Mouse (Mus musculus) brain, adult 2 months (tissue): Measurements from ENCODE around the gene Celf2.

Experiments
- DNase-seq: peaks from one replicate; pipeline ENCODE4 v3.0.0; 2011; ENCODE audit warnings: low read depth, low spot score

Gene Celf2

GRCm38 (mm10) chr2:7083489-7084090 lies 425.8 kb downstream of the Celf2 start:
- DNase-seq: no peak

DNA sequence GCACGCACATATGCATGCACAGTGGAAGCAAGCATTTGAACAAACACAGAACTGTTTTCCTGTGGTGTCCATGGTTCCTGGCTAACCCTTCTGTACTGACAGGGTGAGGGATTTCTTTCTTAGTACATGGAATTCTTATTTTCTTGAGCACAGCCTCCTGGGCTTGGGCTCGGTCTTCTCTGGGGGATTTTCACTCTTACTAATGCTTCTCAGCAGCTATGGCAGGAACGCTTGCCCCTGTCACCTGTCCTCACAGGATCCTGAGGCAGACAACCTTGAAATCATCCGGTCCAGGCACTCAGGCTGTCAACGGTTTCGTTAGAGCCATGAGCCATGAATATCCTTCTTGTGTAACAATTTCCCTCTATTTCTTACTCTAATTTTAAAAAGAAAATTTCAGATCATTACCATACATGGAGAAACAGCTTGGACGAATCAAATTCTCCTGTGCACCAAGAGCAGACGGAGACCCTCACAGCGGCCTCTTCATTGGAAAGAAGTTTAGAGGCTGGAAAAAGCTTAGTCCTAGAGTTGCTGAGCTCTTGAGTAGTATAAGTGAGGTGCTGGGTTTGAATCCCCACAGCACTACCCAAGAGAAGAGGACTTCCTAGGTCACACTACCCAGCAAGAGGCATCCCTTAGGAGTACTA lies 426.9 kb downstream of the Celf2 start:
- DNase-seq: peak; percentile 45

GRCm38 (mm10) chr2:7080794-7081783 lies 428.3 kb downstream of the Celf2 start:
- peak; percentile 50 for DNase-seq

DNA sequence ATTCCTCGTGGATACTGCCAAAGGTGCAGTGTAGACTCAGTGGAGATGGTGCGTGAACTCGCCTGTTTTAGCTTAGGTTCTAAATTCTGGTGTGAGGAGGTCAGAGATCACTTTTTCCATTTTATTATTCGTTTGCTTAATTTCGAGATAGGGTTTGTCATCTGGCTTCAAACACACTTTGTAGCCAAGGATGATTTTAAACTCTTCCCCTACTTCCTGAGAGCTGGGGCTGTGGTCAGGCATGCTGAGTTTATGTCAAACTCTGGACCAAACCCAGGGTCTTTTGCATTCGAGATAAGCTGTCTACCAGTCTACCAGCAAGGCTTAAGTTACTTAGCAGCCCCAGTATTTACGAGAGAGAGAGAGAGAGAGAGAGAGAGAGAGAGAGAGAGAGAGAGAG lies 429.3 kb downstream of the Celf2 start:
- DNase-seq: no peak

DNA sequence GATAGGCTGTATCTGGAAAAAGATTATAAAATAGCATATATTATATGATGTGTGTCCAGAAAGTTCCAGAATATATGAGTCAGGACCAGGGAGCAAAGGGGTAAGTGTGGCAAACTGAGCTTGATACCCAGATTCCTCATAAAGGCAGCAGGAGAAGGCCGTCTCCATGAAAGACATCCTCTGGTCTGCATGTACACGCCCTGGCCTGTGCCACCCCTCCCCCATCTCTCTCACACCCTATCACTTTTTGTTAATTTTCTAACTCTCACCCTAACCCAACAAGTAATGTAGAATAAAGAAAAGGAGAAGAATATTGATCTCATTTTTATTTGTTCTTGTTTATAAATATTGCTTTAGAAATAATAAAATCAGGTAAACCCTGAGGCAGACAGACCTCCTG lies 430.0 kb downstream of the Celf2 start:
- DNase-seq: no peak

- no peak for DNase-seq
Measured at GRCm38 (mm10) chr2:7073730-7074129, 435.6 kb downstream of the Celf2 start.

DNA sequence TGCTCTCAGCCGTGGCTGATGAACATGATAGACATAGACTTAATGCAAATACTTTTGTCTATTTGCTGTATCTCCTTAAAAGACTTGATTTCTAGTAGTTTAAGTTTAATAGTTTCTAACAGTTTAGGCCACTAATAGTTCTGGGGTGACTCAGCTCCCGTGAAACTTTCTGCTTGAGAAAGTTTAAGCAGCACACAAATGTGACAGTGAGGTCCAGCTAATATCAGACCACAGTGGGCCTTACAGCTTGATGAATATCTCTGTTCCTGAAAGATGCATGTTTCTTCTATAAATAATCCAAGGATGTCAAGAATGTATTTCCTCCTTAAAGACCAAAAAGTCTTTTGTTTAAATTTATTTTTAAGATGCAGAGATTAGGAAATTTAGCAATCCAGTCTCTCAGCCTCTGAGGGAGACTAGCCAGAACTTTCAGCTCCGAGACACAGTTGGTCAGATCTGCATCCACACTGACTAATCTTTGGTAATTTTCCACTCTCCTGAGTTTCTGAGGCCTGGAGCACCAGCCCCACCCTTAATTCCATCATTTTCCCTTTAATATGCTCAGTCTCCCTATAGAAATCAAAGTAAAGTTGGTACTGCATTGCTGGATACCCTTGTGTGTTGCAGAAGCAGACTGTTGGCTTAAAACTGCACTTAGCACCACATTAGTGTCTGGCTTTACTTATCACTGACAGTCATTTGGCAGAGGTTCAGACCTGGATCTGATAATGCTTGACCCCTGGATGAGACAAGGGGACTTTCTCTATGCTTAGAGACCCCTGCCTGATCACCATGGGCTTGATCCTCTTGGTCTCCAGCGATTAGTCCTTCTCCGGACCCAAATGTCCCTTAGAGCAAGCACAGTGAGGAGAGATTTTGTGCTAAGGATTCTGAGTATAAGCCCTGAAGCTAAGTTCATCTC lies 436.8 kb downstream of the Celf2 start:
- DNase-seq: no peak

GRCm38 (mm10) chr2:7069458-7069857 lies 439.9 kb downstream of the Celf2 start:
- no peak for DNase-seq

DNA sequence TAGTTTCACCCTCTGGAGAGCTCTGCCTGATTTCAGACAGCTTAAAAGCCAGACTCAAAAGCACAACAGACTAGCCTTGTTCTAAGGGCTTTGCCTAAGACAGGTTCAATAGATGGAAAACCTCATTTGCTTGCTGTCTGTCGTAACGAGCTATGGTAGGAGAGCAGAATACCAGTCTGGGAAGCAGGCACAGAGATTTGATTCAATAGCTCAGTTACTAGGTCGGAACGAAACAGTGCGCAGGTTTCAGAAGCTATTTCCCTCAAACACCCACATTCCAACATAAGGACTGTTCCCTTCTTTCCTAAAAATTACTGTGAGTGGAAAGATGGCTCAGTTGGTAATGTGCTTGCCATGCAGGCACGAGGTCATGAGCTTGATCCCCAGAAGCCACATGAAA lies 441.1 kb downstream of the Celf2 start:
- DNase-seq: peak; percentile 70

- DNase-seq: peak; percentile 62
Measured at GRCm38 (mm10) chr2:7063574-7064192, 445.7 kb downstream of the Celf2 start.

DNA sequence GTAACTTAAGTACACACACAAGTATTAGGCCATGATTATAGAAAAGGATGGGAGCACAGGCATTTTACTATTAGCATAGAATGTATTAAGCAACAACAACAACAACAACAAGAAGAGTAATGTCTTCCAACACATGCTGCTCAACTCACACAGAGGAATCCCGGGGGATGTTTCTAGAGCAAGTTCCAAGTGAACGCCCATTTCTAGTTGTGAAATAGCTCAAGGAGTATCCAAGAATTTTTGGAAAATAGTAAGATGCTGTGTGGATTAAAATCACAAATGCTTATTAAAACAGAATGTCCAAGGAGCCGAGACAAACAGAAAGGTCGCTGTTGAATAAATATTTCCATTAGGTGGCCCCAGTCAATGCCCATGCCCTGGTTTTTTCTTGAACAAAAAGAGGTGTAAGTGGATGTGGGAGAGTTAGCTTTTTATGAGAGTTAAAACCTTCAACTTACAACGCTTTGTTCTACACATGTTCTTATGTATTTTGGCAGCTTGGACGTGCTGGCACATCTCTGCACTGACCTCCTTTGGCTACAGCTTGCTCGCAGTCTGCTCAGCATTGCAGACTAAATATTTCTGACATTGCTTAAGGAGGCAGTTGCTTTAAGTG lies 448.8 kb downstream of the Celf2 start:
- DNase-seq: peak; percentile 72

GRCm38 (mm10) chr2:7056401-7056800 lies 453.0 kb downstream of the Celf2 start:
- no peak for DNase-seq

GRCm38 (mm10) chr2:7055958-7056357 lies 453.4 kb downstream of the Celf2 start:
- peak; percentile 54 for DNase-seq

- DNase-seq: peak; percentile 81
Measured at GRCm38 (mm10) chr2:7051090-7051489, 458.3 kb downstream of the Celf2 start.

DNA sequence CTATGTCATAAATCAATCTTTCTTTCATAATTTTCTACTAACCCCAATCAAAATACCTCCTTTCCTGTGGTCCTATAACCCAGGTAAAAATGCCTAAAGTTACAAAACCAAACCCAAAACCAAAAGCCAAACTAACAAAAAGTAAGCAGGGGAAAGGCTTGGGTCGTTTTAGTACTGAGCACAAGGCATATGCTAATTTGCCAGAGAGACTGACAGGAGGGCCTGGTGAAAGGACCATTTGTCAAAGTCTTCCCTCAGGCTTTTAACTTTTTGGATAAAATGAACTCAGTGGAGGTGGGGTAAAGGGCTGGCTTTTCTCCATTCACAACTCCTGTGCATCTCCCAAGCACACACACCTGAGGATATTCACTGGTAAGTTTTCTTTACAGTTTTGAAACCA lies 463.2 kb downstream of the Celf2 start:
- DNase-seq: no peak

DNA sequence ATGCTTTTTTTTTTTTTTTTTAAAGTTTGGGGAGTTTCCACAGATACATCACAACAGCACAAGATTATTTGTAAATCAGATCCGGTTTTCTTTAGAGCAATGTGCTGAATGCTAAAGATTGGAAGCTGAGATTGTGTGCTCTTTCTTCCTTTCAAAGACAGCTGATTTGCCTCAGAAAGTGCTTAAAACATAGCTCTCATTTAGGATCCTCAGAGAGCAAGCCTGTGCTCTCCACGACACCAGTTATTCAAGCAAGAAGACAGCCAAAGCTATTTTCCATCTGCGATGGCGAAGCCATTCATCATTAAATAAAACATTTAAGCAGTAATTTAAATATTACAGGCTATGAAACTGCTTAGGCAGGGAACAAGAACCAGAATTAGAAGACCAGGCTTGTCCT lies 463.8 kb downstream of the Celf2 start:
- DNase-seq: peak; percentile 47

DNA sequence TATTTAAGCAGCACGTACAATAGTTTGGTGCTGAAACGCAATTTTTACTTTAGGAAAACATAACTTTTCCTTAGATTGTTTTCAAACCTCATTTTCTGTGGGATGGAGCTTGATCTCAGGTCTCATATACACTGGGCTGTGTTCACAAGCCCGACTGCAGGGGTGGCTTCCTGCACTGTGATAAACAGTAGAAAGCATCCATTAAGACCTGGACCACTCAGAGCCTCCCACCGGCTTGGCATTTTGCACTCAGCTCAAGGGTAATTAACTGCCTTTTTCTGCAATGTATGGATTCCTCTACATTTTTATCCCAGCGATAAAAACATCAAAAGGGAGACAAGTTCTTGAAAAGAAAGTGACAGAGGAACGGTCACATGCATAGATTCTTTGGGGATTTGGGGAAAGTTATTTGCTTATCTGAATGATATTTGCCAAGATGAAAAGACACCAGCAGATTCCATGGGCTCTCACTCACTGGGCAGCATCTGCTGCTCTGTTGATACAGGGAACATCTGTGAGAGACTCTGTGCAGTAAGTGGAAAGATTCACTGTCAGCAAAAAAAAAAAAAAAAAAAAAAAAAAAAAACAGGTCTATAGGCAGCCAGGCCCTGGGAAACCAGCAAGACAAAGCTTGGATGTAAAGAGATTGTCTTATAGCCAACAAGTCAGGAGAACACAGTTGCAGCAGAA lies 465.4 kb downstream of the Celf2 start:
- DNase-seq: peak; percentile 47

- DNase-seq: no peak
Measured at GRCm38 (mm10) chr2:7040940-7041339, 468.4 kb downstream of the Celf2 start.

DNA sequence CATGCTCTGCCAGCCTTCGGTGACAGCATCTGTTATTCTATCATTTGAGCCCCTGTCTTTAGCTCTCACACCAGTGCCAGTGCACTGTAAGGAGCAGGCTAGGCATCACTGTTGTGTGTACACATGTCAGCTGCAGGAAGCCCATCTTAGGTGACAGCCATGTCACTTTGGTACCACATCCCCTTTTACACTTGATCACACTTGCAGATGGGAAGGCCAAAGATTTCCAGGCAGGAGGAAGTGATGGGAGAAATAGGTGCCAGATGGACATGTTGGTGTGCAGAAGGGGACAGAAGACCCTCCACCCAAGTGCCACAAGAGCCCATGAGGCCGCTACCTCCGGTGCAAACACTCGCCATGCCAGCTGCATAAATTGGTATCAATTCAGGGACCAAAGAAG lies 470.4 kb downstream of the Celf2 start:
- no peak for DNase-seq

GRCm38 (mm10) chr2:7031389-7031788 lies 478.0 kb downstream of the Celf2 start:
- no peak for DNase-seq
